Mouse (Mus musculus) heart, adult 2 months (tissue): ENCODE data around the gene Erg28. TPM values are rescaled to one million over a fixed set of nuclear protein-coding genes. Genes with fewer than 3 reads are reported as not detected.

Experiments used
- DNase-seq, 2 experiments: peaks; one replicate each; pipeline ENCODE4 v3.0.0; 2021
- H3K27ac ChIP-seq: fragments of 200-600 bp; 2 replicates; pipeline ENCODE4 v1.8.1; 2022
- H3K27me3 ChIP-seq: fragments of 200-500 bp; 2 replicates; pipeline ENCODE4 v1.6.1; 2012; ENCODE audit warnings: mild to moderate bottlenecking, low read length, inconsistent platforms, mixed read lengths; ENCODE audit not compliant: control insufficient read depth, insufficient read depth
- H3K36me3 ChIP-seq: fragments of 200-500 bp; 2 replicates; pipeline ENCODE4 v1.6.1; 2012; ENCODE audit warnings: low read length, inconsistent platforms; ENCODE audit not compliant: control insufficient read depth, insufficient read depth
- H3K4me1 ChIP-seq: fragments of 200-500 bp; 2 replicates; pipeline ENCODE4 v1.6.1; 2011; ENCODE audit warnings: low read length; ENCODE audit not compliant: control insufficient read depth, insufficient read depth
- H3K4me3 ChIP-seq: fragments of 200-600 bp; 2 replicates; pipeline ENCODE4 v1.8.1; 2022
- H3K79me2 ChIP-seq: fragments of 200-500 bp; replicated peaks from 2 replicates; pipeline ENCODE4 v1.6.1; 2012; ENCODE audit warnings: mild to moderate bottlenecking, inconsistent platforms, low read length, moderate library complexity, mixed read lengths; ENCODE audit not compliant: control insufficient read depth, insufficient read depth
- H3K9ac ChIP-seq: fragments of 200-500 bp; 2 replicates; pipeline ENCODE4 v1.6.1; 2012; ENCODE audit warnings: low read depth, mild to moderate bottlenecking, control low read depth, inconsistent platforms, low read length, mixed read lengths
- CTCF ChIP-seq: fragments of 200-600 bp; IDR thresholded peaks from 2 replicates; pipeline ENCODE4 v1.8.1; 2022; ENCODE audit warnings: antibody characterized with exemption, mild to moderate bottlenecking, moderate library complexity
- EP300 ChIP-seq: fragments of 200-500 bp; IDR thresholded peaks from 2 replicates; pipeline ENCODE4 v1.6.1; 2011; ENCODE audit warnings: low read depth, low read length, control low read depth; ENCODE audit not compliant: insufficient read depth
- POLR2A ChIP-seq: fragments of 200-500 bp; IDR thresholded peaks from 2 replicates; pipeline ENCODE4 v1.6.1; 2011; ENCODE audit warnings: mild to moderate bottlenecking, low read depth, low read length, control low read depth; ENCODE audit not compliant: insufficient read depth
- WGBS: fragments of 180-500 bp; shearing (Covaris S2); methylation state at CpG from one replicate; pipeline ENCODE4 v1.1.7; 2018; 5-methylcytosine and 5-hydroxymethylcytosine counted together
- intact Hi-C: fragments of 180-260 bp; cut with DNase I; formaldehyde crosslinking; loops from one replicate; pipeline ENCODE4 v1.15.1; 2025
- polyA plus RNA-seq: library from polyadenylated mRNA; depleted of rRNA; stranded (reverse); fragments of >200 nt; gene quantifications from 2 replicates; pipeline ENCODE4 v1.2.3, GENCODE M21; 2012
- total RNA-seq, 2 experiments: library from RNA; stranded (reverse); gene quantifications; 2 replicates each; pipeline ENCODE4 v1.2.3; 2021

Gene Erg28
- total and polyA plus RNA-seq, 3 experiments, result 6.2 to 9.3 (median 6.8) TPM

GRCm38 (mm10) chr12:85792821-85793346, 31.5 kb downstream of the Erg28 start:
- H3K9ac ChIP-seq, result no peak overlapping the region
- H3K79me2 ChIP-seq, result no peaks in the 10 kb centered on the region
- intact Hi-C loops, result no loop called here
- TF ChIP-seq EP300 (0 out of 2 replicates have a peak, but pooled peaks have one; percentile 36), CTCF (no peak), POLR2A (no peak)
- H3K36me3 ChIP-seq, result no peaks in the 10 kb centered on the region
- H3K4me1 ChIP-seq, result no peaks in the 10 kb centered on the region; the same call in 1 of the 2 replicates
- WGBS, result 38% methylated on average over 6 of the region's 6 CpGs
- H3K27me3 ChIP-seq, result no peaks in the 10 kb centered on the region
- H3K27ac ChIP-seq, result no peak overlapping the region
- DNase-seq, result peak; percentile 42 to 46
- H3K4me3 ChIP-seq, result no peak overlapping the region

- Histone ChIP-seq H3K4me1 (no peaks in the 10 kb centered on the region; the same call in 1 of the 2 replicates), H3K4me3 (no peak overlapping the region), H3K36me3 (no peaks in the 10 kb centered on the region), H3K9ac (no peak overlapping the region), H3K27ac (no peak overlapping the region), H3K79me2 (no peaks in the 10 kb centered on the region), H3K27me3 (no peaks in the 10 kb centered on the region)
- intact Hi-C loops, result no loop called here
- no peak for TF ChIP-seq CTCF
- TF ChIP-seq EP300, result no peak
- TF ChIP-seq POLR2A, result no peak
- 89% methylated on average over 4 of the region's 4 CpGs for WGBS
- DNase-seq, result no peak
Measured at GRCm38 (mm10) chr12:85792158-85792557, 32.2 kb downstream of the Erg28 start.

DNA sequence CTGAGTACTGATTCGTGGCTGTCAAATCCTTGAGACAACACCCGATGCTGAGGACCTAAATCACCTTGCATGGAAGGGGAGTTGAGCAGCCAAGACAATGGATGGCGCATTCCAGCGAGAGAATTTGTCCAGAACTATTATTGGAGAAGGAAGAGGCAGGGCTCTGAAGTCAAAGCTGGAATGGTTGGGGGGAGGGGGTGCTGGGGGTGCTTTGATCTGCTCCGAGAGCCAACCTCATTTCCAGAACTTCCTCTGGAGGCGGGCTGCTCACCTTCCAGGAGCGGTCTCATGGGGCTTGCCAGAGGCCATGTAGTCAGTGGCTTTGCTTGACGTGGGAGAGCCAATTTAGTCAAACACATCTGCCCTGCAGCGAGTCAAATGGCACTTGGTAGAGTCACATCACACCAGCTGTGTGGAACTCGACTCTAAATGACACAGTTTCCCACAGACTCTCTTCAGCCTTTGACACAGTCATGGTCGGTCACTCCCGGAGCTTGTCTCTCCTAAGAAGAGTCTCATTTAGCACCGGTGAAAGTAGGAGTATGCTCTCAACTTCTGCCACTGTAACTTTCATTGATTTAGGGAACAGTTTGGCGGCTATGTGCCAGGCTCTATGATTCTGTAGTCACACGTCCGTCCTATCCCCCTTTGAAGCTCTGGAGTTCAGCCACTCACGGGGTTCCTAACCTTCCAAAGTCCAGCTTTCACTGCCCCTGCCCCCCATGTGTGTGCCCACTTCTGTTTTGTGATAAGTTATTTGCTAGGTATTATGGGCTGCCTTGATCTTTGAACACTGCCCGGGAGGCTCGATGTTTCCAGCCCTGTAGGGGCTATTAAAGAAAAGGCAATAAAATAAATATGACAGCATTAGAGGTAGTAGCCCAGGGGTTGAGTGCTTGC, 39.2 kb downstream of the Erg28 start:
- peaks cover 1% of the 10 kb centered on the region; the same call in 1 of the 2 replicates for H3K4me1 ChIP-seq
- no peaks in the 10 kb centered on the region for H3K79me2 ChIP-seq
- DNase-seq, result peak; percentile 35 to 55
- intact Hi-C loops, result loop anchor here (2.0 kb wide), 1 partner anchor 34 kb away; no protein-coding TSS in a partner anchor
- peak overlapping the region; percentile 65 for H3K27ac ChIP-seq
- TF ChIP-seq EP300 (no peak), CTCF (no peak), POLR2A (no peak)
- H3K4me3 ChIP-seq, result no peak overlapping the region
- 63% methylated on average over 19 of the region's 19 CpGs for WGBS
- no peak overlapping the region for H3K9ac ChIP-seq
- H3K36me3 ChIP-seq, result no peaks in the 10 kb centered on the region
- no peaks in the 10 kb centered on the region for H3K27me3 ChIP-seq

DNA sequence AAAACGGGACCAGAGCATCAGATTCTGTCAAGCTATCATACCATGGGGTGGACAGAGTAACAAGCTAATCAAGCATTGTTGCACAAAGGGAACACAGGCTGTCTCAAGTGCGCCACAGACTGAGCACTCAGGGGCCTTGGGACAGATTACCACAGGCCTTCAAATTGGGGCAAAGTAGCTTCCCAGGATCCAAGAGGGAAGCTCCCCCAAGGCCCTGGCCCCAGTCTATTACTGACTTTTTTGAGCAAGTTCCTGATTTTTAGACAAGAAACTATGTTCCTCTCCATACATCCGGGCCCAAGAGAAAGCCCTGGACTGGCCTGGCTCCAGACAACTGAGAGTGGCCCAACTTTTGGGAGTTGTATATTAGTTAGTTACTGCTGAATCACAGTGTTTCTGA, 42.7 kb downstream of the Erg28 start:
- H3K36me3 ChIP-seq, result no peaks in the 10 kb centered on the region
- peaks cover 1% of the 10 kb centered on the region; the same call in 1 of the 2 replicates for H3K4me1 ChIP-seq
- intact Hi-C loops, result no loop called here
- H3K27me3 ChIP-seq, result no peaks in the 10 kb centered on the region
- no peak overlapping the region for H3K9ac ChIP-seq
- TF ChIP-seq CTCF (no peak), POLR2A (no peak), EP300 (no peak)
- no peak overlapping the region for H3K4me3 ChIP-seq
- DNase-seq, result no peak
- H3K79me2 ChIP-seq, result no peaks in the 10 kb centered on the region
- WGBS, result 77% methylated on average over 3 of the region's 3 CpGs
- no peak overlapping the region for H3K27ac ChIP-seq

- H3K27ac ChIP-seq, result no peak overlapping the region
- no peak overlapping the region for H3K4me3 ChIP-seq
- no peaks in the 10 kb centered on the region for H3K79me2 ChIP-seq
- H3K36me3 ChIP-seq, result no peaks in the 10 kb centered on the region
- H3K4me1 ChIP-seq, result no peaks in the 10 kb centered on the region
- TF ChIP-seq POLR2A (no peak), CTCF (no peak), EP300 (no peak)
- no peak overlapping the region for H3K9ac ChIP-seq
- WGBS, result 93% methylated on average over 5 of the region's 5 CpGs
- no peaks in the 10 kb centered on the region for H3K27me3 ChIP-seq
- DNase-seq, result no peak
- intact Hi-C loops, result no loop called here
Measured at GRCm38 (mm10) chr12:85779707-85780106, 44.6 kb downstream of the Erg28 start.

GRCm38 (mm10) chr12:85778962-85779361, 45.4 kb downstream of the Erg28 start:
- Histone ChIP-seq H3K4me1 (no peaks in the 10 kb centered on the region), H3K27ac (no peak overlapping the region), H3K27me3 (no peaks in the 10 kb centered on the region), H3K79me2 (no peaks in the 10 kb centered on the region), H3K4me3 (no peak overlapping the region), H3K36me3 (no peaks in the 10 kb centered on the region), H3K9ac (no peak overlapping the region)
- 71% methylated on average over 3 of the region's 3 CpGs for WGBS
- intact Hi-C loops, result no loop called here
- TF ChIP-seq POLR2A (no peak), EP300 (no peak), CTCF (no peak)
- no peak for DNase-seq
